Mouse (Mus musculus): Measurements from ENCODE around the gene Grwd1. TPM values are rescaled to one million over a fixed set of nuclear protein-coding genes. Genes with fewer than 3 reads are reported as not detected.

Grwd1 gene
- polyA plus RNA-seq (2014; fragmentation: Illumina TruSeq; extraction: RNeasy Lipid Tissue Mini Kit (QIAGEN cat#74804); ENCODE audit: low replicate concordance) = not detected

GRCm38 (mm10) chr7:45830427-45831127, at the start of gene Grwd1:
Gene Grwd1 (minus strand): TSS chr7:45830944.

GRCm38 (mm10) chr7:45878278-45878677, 47.5 kb upstream of the Grwd1 start, which contains the start of gene Grin2d:
Gene Grin2d (minus strand): TSS chr7:45878378.

GRCm38 (mm10) chr7:45872624-45873023, 41.9 kb upstream of the Grwd1 start, which contains the start of gene Kdelr1:
Gene Kdelr1 (plus strand): TSS chr7:45872772.

GRCm38 (mm10) chr7:45824598-45824997, 6.1 kb downstream of the Grwd1 start, which contains the start of gene Kcnj14:
Gene Kcnj14 (minus strand): TSS chr7:45824782.

GRCm38 (mm10) chr7:45813787-45814779, 16.7 kb downstream of the Grwd1 start, which contains the start of gene Cyth2:
Gene Cyth2 (minus strand): TSS chr7:45814581.

GRCm38 (mm10) chr7:45784524-45785372, 46.0 kb downstream of the Grwd1 start, which contains the start of gene Sult2b1:
Gene Sult2b1 (minus strand): TSS chr7:45784669.

GRCm38 (mm10) chr7:45783511-45784091, 47.1 kb downstream of the Grwd1 start, which contains the start of gene Lmtk3:
Gene Lmtk3 (plus strand): TSS chr7:45783738.

Other genes with a start within 250 kb of the Grwd1 start
- not detected for gene Fgf21, start 215.5 kb downstream of the Grwd1 start, polyA plus RNA-seq (2014; fragmentation: Illumina TruSeq; extraction: RNeasy Lipid Tissue Mini Kit (QIAGEN cat#74804); ENCODE audit: low replicate concordance)
- gene Fut1, start 213.7 kb downstream of the Grwd1 start, polyA plus RNA-seq (2014; fragmentation: Illumina TruSeq; extraction: RNeasy Lipid Tissue Mini Kit (QIAGEN cat#74804); ENCODE audit: low replicate concordance) = not detected
- gene Izumo1, start 209.1 kb downstream of the Grwd1 start, polyA plus RNA-seq (2014; fragmentation: Illumina TruSeq; extraction: RNeasy Lipid Tissue Mini Kit (QIAGEN cat#74804); ENCODE audit: low replicate concordance) = not detected
- not detected for gene Rasip1, start 203.5 kb downstream of the Grwd1 start, polyA plus RNA-seq (2014; fragmentation: Illumina TruSeq; extraction: RNeasy Lipid Tissue Mini Kit (QIAGEN cat#74804); ENCODE audit: low replicate concordance)
- not detected for gene Mamstr, start 191.0 kb downstream of the Grwd1 start, polyA plus RNA-seq (2014; fragmentation: Illumina TruSeq; extraction: RNeasy Lipid Tissue Mini Kit (QIAGEN cat#74804); ENCODE audit: low replicate concordance)
- 0.22 TPM for gene Fut2, start 164.6 kb downstream of the Grwd1 start, polyA plus RNA-seq (2014; fragmentation: Illumina TruSeq; extraction: RNeasy Lipid Tissue Mini Kit (QIAGEN cat#74804); ENCODE audit: low replicate concordance)
- not detected for gene Ntn5, start 146.9 kb downstream of the Grwd1 start, polyA plus RNA-seq (2014; fragmentation: Illumina TruSeq; extraction: RNeasy Lipid Tissue Mini Kit (QIAGEN cat#74804); ENCODE audit: low replicate concordance)
- gene Sec1, start 136.5 kb downstream of the Grwd1 start, polyA plus RNA-seq (2014; fragmentation: Illumina TruSeq; extraction: RNeasy Lipid Tissue Mini Kit (QIAGEN cat#74804); ENCODE audit: low replicate concordance) = not detected
- not detected for gene Car11, start 131.1 kb downstream of the Grwd1 start, polyA plus RNA-seq (2014; fragmentation: Illumina TruSeq; extraction: RNeasy Lipid Tissue Mini Kit (QIAGEN cat#74804); ENCODE audit: low replicate concordance)
- gene Dbp, start 125.9 kb downstream of the Grwd1 start, polyA plus RNA-seq (2014; fragmentation: Illumina TruSeq; extraction: RNeasy Lipid Tissue Mini Kit (QIAGEN cat#74804); ENCODE audit: low replicate concordance) = 3.8 TPM
- gene Rpl18, start 115.5 kb downstream of the Grwd1 start, polyA plus RNA-seq (2014; fragmentation: Illumina TruSeq; extraction: RNeasy Lipid Tissue Mini Kit (QIAGEN cat#74804); ENCODE audit: low replicate concordance) = 1.6 TPM
- 1.3 TPM for gene Sphk2, start 112.9 kb downstream of the Grwd1 start, polyA plus RNA-seq (2014; fragmentation: Illumina TruSeq; extraction: RNeasy Lipid Tissue Mini Kit (QIAGEN cat#74804); ENCODE audit: low replicate concordance)
- 3.8 TPM for gene Fam83e, start 109.7 kb downstream of the Grwd1 start, polyA plus RNA-seq (2014; fragmentation: Illumina TruSeq; extraction: RNeasy Lipid Tissue Mini Kit (QIAGEN cat#74804); ENCODE audit: low replicate concordance)
- gene Spaca4, start 105.1 kb downstream of the Grwd1 start, polyA plus RNA-seq (2014; fragmentation: Illumina TruSeq; extraction: RNeasy Lipid Tissue Mini Kit (QIAGEN cat#74804); ENCODE audit: low replicate concordance) = not detected
- not detected for gene Lmtk3, start 47.2 kb downstream of the Grwd1 start, polyA plus RNA-seq (2014; fragmentation: Illumina TruSeq; extraction: RNeasy Lipid Tissue Mini Kit (QIAGEN cat#74804); ENCODE audit: low replicate concordance)
- gene Sult2b1, start 46.3 kb downstream of the Grwd1 start, polyA plus RNA-seq (2014; fragmentation: Illumina TruSeq; extraction: RNeasy Lipid Tissue Mini Kit (QIAGEN cat#74804); ENCODE audit: low replicate concordance) = 5.5 TPM
- 10.0 TPM for gene Cyth2, start 16.4 kb downstream of the Grwd1 start, polyA plus RNA-seq (2014; fragmentation: Illumina TruSeq; extraction: RNeasy Lipid Tissue Mini Kit (QIAGEN cat#74804); ENCODE audit: low replicate concordance)
- gene Kcnj14, start 6.2 kb downstream of the Grwd1 start, polyA plus RNA-seq (2014; fragmentation: Illumina TruSeq; extraction: RNeasy Lipid Tissue Mini Kit (QIAGEN cat#74804); ENCODE audit: low replicate concordance) = not detected
- gene Kdelr1, start 41.8 kb upstream of the Grwd1 start, polyA plus RNA-seq (2014; fragmentation: Illumina TruSeq; extraction: RNeasy Lipid Tissue Mini Kit (QIAGEN cat#74804); ENCODE audit: low replicate concordance) = 87.2 TPM
- gene Grin2d, start 47.4 kb upstream of the Grwd1 start, polyA plus RNA-seq (2014; fragmentation: Illumina TruSeq; extraction: RNeasy Lipid Tissue Mini Kit (QIAGEN cat#74804); ENCODE audit: low replicate concordance) = not detected
- gene Syngr4, start 65.8 kb upstream of the Grwd1 start, polyA plus RNA-seq (2014; fragmentation: Illumina TruSeq; extraction: RNeasy Lipid Tissue Mini Kit (QIAGEN cat#74804); ENCODE audit: low replicate concordance) = not detected
- gene Tmem143, start 66.0 kb upstream of the Grwd1 start, polyA plus RNA-seq (2014; fragmentation: Illumina TruSeq; extraction: RNeasy Lipid Tissue Mini Kit (QIAGEN cat#74804); ENCODE audit: low replicate concordance) = 0.22 TPM
- not detected for gene Emp3, start 90.5 kb upstream of the Grwd1 start, polyA plus RNA-seq (2014; fragmentation: Illumina TruSeq; extraction: RNeasy Lipid Tissue Mini Kit (QIAGEN cat#74804); ENCODE audit: low replicate concordance)
- gene Ccdc114, start 93.1 kb upstream of the Grwd1 start, polyA plus RNA-seq (2014; fragmentation: Illumina TruSeq; extraction: RNeasy Lipid Tissue Mini Kit (QIAGEN cat#74804); ENCODE audit: low replicate concordance) = 2.7 TPM
- 0.37 TPM for gene Abcc6, start 199.4 kb upstream of the Grwd1 start, polyA plus RNA-seq (2014; fragmentation: Illumina TruSeq; extraction: RNeasy Lipid Tissue Mini Kit (QIAGEN cat#74804); ENCODE audit: low replicate concordance)
- 4.3 TPM for gene Nomo1, start 202.8 kb upstream of the Grwd1 start, polyA plus RNA-seq (2014; fragmentation: Illumina TruSeq; extraction: RNeasy Lipid Tissue Mini Kit (QIAGEN cat#74804); ENCODE audit: low replicate concordance)